Mouse (Mus musculus) limb, embryonic 11.5 days (tissue): ENCODE measurements around the gene Als2cl. TPM values are rescaled to one million over a fixed set of nuclear protein-coding genes. Genes with fewer than 3 reads are reported as not detected.

Experiments
- ATAC-seq: fragments of 200-750 bp; cut with Nextera tagmentation; 2 replicates; pipeline ENCODE4 v1.8.0; 2017; ENCODE audit warnings: low read depth; ENCODE audit not compliant: insufficient number of reproducible peaks, low FRiP score, low TSS enrichment
- DNase-seq: peaks from one replicate; pipeline ENCODE4 v3.0.0-alpha.2; 2015; ENCODE audit warnings: low spot score
- H3K27ac ChIP-seq: fragments of 300-500 bp; sonication (generic); replicated peaks from 2 replicates; pipeline ENCODE4 v1.5.1; 2014; ENCODE audit warnings: low read depth, mild to moderate bottlenecking, low read length
- H3K27me3 ChIP-seq: fragments of 300-500 bp; sonication (generic); 2 replicates; pipeline ENCODE4 v1.6.1; 2014; ENCODE audit warnings: mild to moderate bottlenecking, low read length, mixed read lengths; ENCODE audit not compliant: control insufficient read depth, insufficient read depth
- H3K36me3 ChIP-seq: fragments of 300-500 bp; sonication (generic); 2 replicates; pipeline ENCODE4 v1.6.1; 2014; ENCODE audit warnings: mild to moderate bottlenecking, low read length, moderate library complexity, mixed read lengths; ENCODE audit not compliant: control insufficient read depth, insufficient read depth
- H3K4me1 ChIP-seq: fragments of 300-500 bp; sonication (generic); 2 replicates; pipeline ENCODE4 v1.6.1; 2014; ENCODE audit warnings: low read length, mixed read lengths; ENCODE audit not compliant: control insufficient read depth, insufficient read depth
- H3K4me2 ChIP-seq: fragments of 300-500 bp; sonication (generic); 2 replicates; pipeline ENCODE4 v1.6.1; 2014; ENCODE audit warnings: low read depth, mild to moderate bottlenecking, moderate library complexity; ENCODE audit not compliant: severe bottlenecking
- H3K4me3 ChIP-seq: fragments of 300-500 bp; sonication (generic); 2 replicates; pipeline ENCODE4 v1.5.1; 2014; ENCODE audit warnings: low read depth, low read length
- H3K9ac ChIP-seq: fragments of 300-500 bp; sonication (generic); 2 replicates; pipeline ENCODE4 v1.6.1; 2014; ENCODE audit warnings: mild to moderate bottlenecking, low read length
- H3K9me3 ChIP-seq: fragments of 300-500 bp; sonication (generic); 2 replicates; pipeline ENCODE4 v1.6.1; 2016; ENCODE audit warnings: low read length; ENCODE audit not compliant: control insufficient read depth
- WGBS: fragments of 180-500 bp; shearing (Covaris S2); extraction: QIAGEN DNeasy Blood & Tissue Kit; methylation state at CpG from one replicate; pipeline ENCODE4 v1.1.7; 2014; 5-methylcytosine and 5-hydroxymethylcytosine counted together
- microRNA-seq: library from miRNA; unstranded; fragments of <30 nt; microRNA quantifications from one replicate; pipeline ENCODE4, GENCODE M21; 2016
- polyA plus RNA-seq: library from polyadenylated mRNA; unstranded; fragments of >200 nt; fragmentation: Nextera tagmentation; extraction: Ambion mirVana; gene quantifications from 2 replicates; pipeline ENCODE4 v1.2.1, GENCODE M21; 2014

Als2cl gene
- polyA plus RNA-seq, 1 experiment from 2014 or later = 1.4 TPM

- 98% methylated on average over 3 of the region's 3 CpGs for WGBS
- Histone ChIP-seq H3K4me3 (no peak overlapping the region), H3K27ac (no peak overlapping the region), H3K4me2 (no peak overlapping the region), H3K9me3 (no peaks in the 10 kb centered on the region), H3K27me3 (peaks cover 32% of the 10 kb centered on the region), H3K36me3 (no peaks in the 10 kb centered on the region), H3K9ac (no peak overlapping the region), H3K4me1 (peaks cover 6% of the 10 kb centered on the region)
- DNase-seq (no peak), ATAC-seq (no peak)
These were observed 70.4 kb downstream of the Als2cl start for GRCm38 (mm10) chr9:110950109-110950508.

Small RNAs within 50 kb of the gene (microRNA-seq; reads per million reads assigned to microRNA genes)
- gene Gm24269 = not detected

Other genes starting within 250 kb of the Als2cl start
- gene Nbeal2, start 225.7 kb upstream of the Als2cl start, polyA plus RNA-seq = 0.35 and 0.53 TPM in 2 replicates
- gene Ccdc12, start 223.4 kb upstream of the Als2cl start, polyA plus RNA-seq = 147 and 150 TPM in 2 replicates
- gene Myl3, start 138.0 kb upstream of the Als2cl start, polyA plus RNA-seq = 0.26 and 1.8 TPM in 2 replicates
- 30.1 and 37.3 TPM in 2 replicates for gene Pth1r, start 132.7 kb upstream of the Als2cl start, polyA plus RNA-seq
- gene Prss42, start 81.7 kb upstream of the Als2cl start, polyA plus RNA-seq = not detected in 2 replicates
- gene Prss44, start 65.9 kb upstream of the Als2cl start, polyA plus RNA-seq = not detected in 2 replicates
- not detected in 2 replicates for gene Prss43, start 53.2 kb upstream of the Als2cl start, polyA plus RNA-seq
- not detected in 2 replicates for gene Prss45, start 45.3 kb upstream of the Als2cl start, polyA plus RNA-seq
- gene Prss46, start 35.4 kb upstream of the Als2cl start, polyA plus RNA-seq = not detected in 2 replicates
- gene Prss50, start 21.9 kb upstream of the Als2cl start, polyA plus RNA-seq = 0.51 and 0.69 TPM in 2 replicates
- gene Tmie, start 243 bp downstream of the Als2cl start, polyA plus RNA-seq = 0.23 and 0.52 TPM in 2 replicates
- not detected in 2 replicates for gene Fam240a, start 37.0 kb downstream of the Als2cl start, polyA plus RNA-seq
- gene Tdgf1, start 66.3 kb downstream of the Als2cl start, polyA plus RNA-seq = 0.14 TPM in 1 of 2 replicates, not detected in the other
- 0.23 and 0.33 TPM in 2 replicates for gene Lrrc2, start 71.7 kb downstream of the Als2cl start, polyA plus RNA-seq
- not detected in 2 replicates for gene Rtp3, start 110.7 kb downstream of the Als2cl start, polyA plus RNA-seq
- gene Ltf, start 139.4 kb downstream of the Als2cl start, polyA plus RNA-seq = 0.14 and 0.16 TPM in 2 replicates
- 0.55 and 0.58 TPM in 2 replicates for gene Ccrl2, start 177.6 kb downstream of the Als2cl start, polyA plus RNA-seq
- gene Lrrfip2, start 237.7 kb downstream of the Als2cl start, polyA plus RNA-seq = 43.9 and 45.5 TPM in 2 replicates